ENCODE assay signal across 21 mouse cellular contexts in the genomic region with DNA sequence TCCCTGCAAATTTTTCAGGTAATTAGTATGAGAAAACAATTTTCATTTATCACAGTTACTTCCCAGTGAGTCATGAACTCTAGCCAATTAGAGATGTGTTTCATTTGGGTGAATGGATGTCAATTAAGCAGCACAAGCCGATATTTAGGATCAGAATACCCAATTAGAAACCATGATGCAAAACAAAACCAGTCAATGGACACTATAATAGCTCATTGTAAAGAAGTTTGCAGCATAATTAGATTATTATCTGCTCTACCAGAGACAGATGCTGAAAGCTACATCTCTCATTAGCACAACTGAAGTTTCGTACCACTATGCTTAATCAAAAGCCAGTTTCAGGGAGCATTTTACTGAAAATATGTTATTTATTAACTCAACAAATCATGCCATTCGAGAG.
A peak's percentile ranks its signal among the peaks of the same experiment; 100 is the strongest.
DNase-seq lines count a peak whose midpoint lies in the region; ATAC-seq lines count a peak whose summit lies in the region.
"Had no signal": no experiment of that assay in that cellular context is flagged by ENCODE, and none has a peak within 500 bp of the region (broad histone marks: within the 10 kb centered on the region; RNA-seq: fewer than 3 reads in every experiment).

No protein-coding gene starts in this region.

- no peak overlapping the region for H3K9ac ChIP-seq in midbrain, embryonic 12.5 days (replicated peaks)
- H3K9ac ChIP-seq in midbrain, embryonic 14.5 days (replicated peaks; ENCODE audit: low read length) = no peak overlapping the region
- H3K9ac ChIP-seq in forebrain, embryonic 14.5 days (ENCODE audit: low read length) = no peak overlapping the region
- H3K9ac ChIP-seq: embryonic facial prominence, embryonic 15.5 days; hindbrain, embryonic 12.5 days had no signal

- H3K9me3 ChIP-seq in midbrain, embryonic 12.5 days = no peaks in the 10 kb centered on the region
- no peaks in the 10 kb centered on the region for H3K9me3 ChIP-seq in midbrain, embryonic 14.5 days (ENCODE audit: control insufficient read depth, low read length)
- H3K9me3 ChIP-seq in forebrain, embryonic 14.5 days (replicated peaks; ENCODE audit: control insufficient read depth, low read length) = no peaks in the 10 kb centered on the region
- H3K9me3 ChIP-seq: embryonic facial prominence, embryonic 15.5 days; hindbrain, embryonic 12.5 days had no signal

- no peaks in the 10 kb centered on the region for H3K27me3 ChIP-seq in midbrain, embryonic 12.5 days
- no peaks in the 10 kb centered on the region for H3K27me3 ChIP-seq in midbrain, embryonic 14.5 days (ENCODE audit: control insufficient read depth, insufficient read depth, low read length)
- no peaks in the 10 kb centered on the region for H3K27me3 ChIP-seq in forebrain, embryonic 14.5 days (replicated peaks; ENCODE audit: control insufficient read depth, insufficient read depth, low read length)
- H3K27me3 ChIP-seq: embryonic facial prominence, embryonic 15.5 days; hindbrain, embryonic 12.5 days had no signal

- peaks cover 6% of the 10 kb centered on the region; the same call in 1 of the 2 replicates for H3K4me1 ChIP-seq in midbrain, embryonic 12.5 days
- H3K4me1 ChIP-seq in midbrain, embryonic 14.5 days (ENCODE audit: control insufficient read depth, insufficient read depth, low read length) = no peaks in the 10 kb centered on the region
- H3K4me1 ChIP-seq in forebrain, embryonic 14.5 days (ENCODE audit: control insufficient read depth, insufficient read depth, low read length) = no peaks in the 10 kb centered on the region; the same call in 1 of the 2 replicates
- H3K4me1 ChIP-seq: embryonic facial prominence, embryonic 15.5 days; hindbrain, embryonic 12.5 days had no signal

- H3K4me3 ChIP-seq in midbrain, embryonic 12.5 days = no peak overlapping the region
- H3K4me3 ChIP-seq in midbrain, embryonic 14.5 days (replicated peaks; ENCODE audit: low read depth, low read length) = no peak overlapping the region
- no peak overlapping the region for H3K4me3 ChIP-seq in forebrain, embryonic 14.5 days (ENCODE audit: low read depth, low read length)
- H3K4me3 ChIP-seq: embryonic facial prominence, embryonic 15.5 days; erythroblast, embryonic 14.5 days; gastrocnemius, adult 2 months; hindbrain, embryonic 12.5 days had no signal

- WGBS in midbrain, embryonic 12.5 days = 72% methylated on average over 3 of the region's 3 CpGs
- WGBS in midbrain, embryonic 14.5 days = 67% methylated on average over 3 of the region's 3 CpGs
- 6% methylated on average over 3 of the region's 3 CpGs for WGBS in forebrain, embryonic 14.5 days

- ATAC-seq in midbrain, embryonic 12.5 days (ENCODE audit: low FRiP score, low read depth) = 0 out of 2 replicates have a peak, but pooled peaks have one; percentile 38
- ATAC-seq in midbrain, embryonic 14.5 days (ENCODE audit: low FRiP score, low TSS enrichment) = no peak
- peak; percentile 79 for ATAC-seq in forebrain, embryonic 14.5 days
- ATAC-seq: hindbrain, embryonic 16.5 days; inflammation-experienced regulatory T-cells, adult 6 months had no signal

- DNase-seq in midbrain, embryonic 14.5 days = no peak
- DNase-seq in forebrain, embryonic 14.5 days (ENCODE audit: low spot score) = peak; percentile 59
- peak; percentile 63 for DNase-seq in retina, embryonic 14.5 days (ENCODE audit: low spot score)
- DNase-seq in lung, adult 18-20 months = no peak
- no peak for DNase-seq in cerebellum, postnatal 14 days
- no peak for DNase-seq in urinary bladder, adult 18-20 months (ENCODE audit: low spot score in 2 of 2)
- DNase-seq: adrenal gland, adult 2 months; adrenal gland, postnatal 25 days; cerebellum, adult 2 months; cerebellum, postnatal 10 days; gastrocnemius, adult 2 months; gastrocnemius, postnatal 25 days; heart, adult 11 months; heart, postnatal 10 days; heart, postnatal 4 days had no signal

- no peaks in the 10 kb centered on the region for H3K36me3 ChIP-seq in midbrain, embryonic 12.5 days
- H3K36me3 ChIP-seq in midbrain, embryonic 14.5 days (ENCODE audit: control insufficient read depth, insufficient read depth, low read length) = no peaks in the 10 kb centered on the region
- H3K36me3 ChIP-seq in forebrain, embryonic 14.5 days (ENCODE audit: control insufficient read depth, insufficient read depth, low read length) = no peaks in the 10 kb centered on the region
- H3K36me3 ChIP-seq: embryonic facial prominence, embryonic 15.5 days; hindbrain, embryonic 12.5 days had no signal

- H3K27ac ChIP-seq in midbrain, embryonic 12.5 days (replicated peaks) = no peak overlapping the region
- no peak overlapping the region for H3K27ac ChIP-seq in midbrain, embryonic 14.5 days (replicated peaks; ENCODE audit: low read depth, low read length)
- no peak overlapping the region for H3K27ac ChIP-seq in forebrain, embryonic 14.5 days (ENCODE audit: low read depth, low read length)
- H3K27ac ChIP-seq: embryonic facial prominence, embryonic 15.5 days; gastrocnemius, adult 2 months; hindbrain, embryonic 12.5 days had no signal

- no peak overlapping the region for H3K4me2 ChIP-seq in midbrain, embryonic 12.5 days (replicated peaks)
- no peak overlapping the region for H3K4me2 ChIP-seq in midbrain, embryonic 14.5 days (ENCODE audit: low read length)
- no peak overlapping the region for H3K4me2 ChIP-seq in forebrain, embryonic 14.5 days (ENCODE audit: low read length)
- H3K4me2 ChIP-seq: embryonic facial prominence, embryonic 15.5 days; hindbrain, embryonic 12.5 days had no signal

Comparison
In these comparisons a context has a peak if more than half of its experiments do, and no peak if none do; other contexts are left out.
1. DNase-seq: peak in forebrain, embryonic 14.5 days (single experiment) and retina, embryonic 14.5 days (single experiment); none in midbrain, embryonic 14.5 days (single experiment), lung, adult 18-20 months (0 of 2), cerebellum, postnatal 14 days (0 of 2) and urinary bladder, adult 18-20 months (0 of 2).